Mouse (Mus musculus): Measurements from ENCODE around the gene Olfr1123. TPM values are rescaled to one million over a fixed set of nuclear protein-coding genes. Genes with fewer than 3 reads are reported as not detected.
"Not testable (repeated sequence)": the region's sequence is repeated elsewhere in the genome, so short reads cannot be mapped to it uniquely, and the experiment has no call there.

The Olfr1123 gene
- total RNA-seq (2014; rRNA removed) (not detected in 2 replicates), polyA plus RNA-seq (2015; fragmentation: Nextera tagmentation; extraction: Ambion mirVana) (not detected in 2 replicates)

- Histone ChIP-seq H3K9me3 (ENCODE audit: low read length) (no peaks in the 10 kb centered on the region), H3K9ac (replicated peaks; ENCODE audit: low read length, poor library complexity, severe bottlenecking) (no peak within 1 kb of the TSS), H3K27ac (ENCODE audit: low read depth, low read length) (no peak within 1 kb of the TSS), H3K36me3 (ENCODE audit: insufficient read depth, low read length) (no peaks in the 10 kb centered on the region), H3K4me3 (ENCODE audit: low read depth, low read length) (no peak within 1 kb of the TSS), H3K4me2 (ENCODE audit: low read depth, low read length, poor library complexity, severe bottlenecking) (no peak within 1 kb of the TSS), H3K4me1 (ENCODE audit: insufficient read depth, low read length) (no peaks in the 10 kb centered on the region), H3K27me3 (ENCODE audit: insufficient read depth, low read length) (no peaks in the 10 kb centered on the region)
- no peak for TF ChIP-seq CTCF (IDR thresholded peaks at IDR 0.05)
- 84% methylated on average over 1 of the region's 1 CpGs for WGBS
- no peak for ATAC-seq (ENCODE audit: low FRiP score)
- no peak for DNase-seq (ENCODE audit: low spot score)
These were observed at the start of gene Olfr1123 for GRCm38 (mm10) chr2:87416335-87416734. TSS of gene Olfr1123 (plus strand) at chr2:87416635.

- H3K27me3 ChIP-seq (ENCODE audit: insufficient read depth, low read length) = no peaks in the 10 kb centered on the region
- H3K4me2 ChIP-seq (ENCODE audit: low read depth, low read length, poor library complexity, severe bottlenecking) = no peak within 1 kb of the TSS
- H3K4me3 ChIP-seq (ENCODE audit: low read depth, low read length) = no peak within 1 kb of the TSS
- H3K27ac ChIP-seq (ENCODE audit: low read depth, low read length) = no peak within 1 kb of the TSS
- no peak for TF ChIP-seq CTCF (IDR thresholded peaks at IDR 0.05)
- DNase-seq (ENCODE audit: low spot score) (no peak), ATAC-seq (ENCODE audit: low FRiP score) (no peak)
- H3K9ac ChIP-seq (replicated peaks; ENCODE audit: low read length, poor library complexity, severe bottlenecking) = no peak within 1 kb of the TSS
- no peaks in the 10 kb centered on the region for H3K9me3 ChIP-seq (ENCODE audit: low read length)
- no peaks in the 10 kb centered on the region for H3K36me3 ChIP-seq (ENCODE audit: insufficient read depth, low read length)
- H3K4me1 ChIP-seq (ENCODE audit: insufficient read depth, low read length) = no peaks in the 10 kb centered on the region
- WGBS = 20% methylated on average over 1 of the region's 1 CpGs
These were observed 46.8 kb upstream of the Olfr1123 start, which contains the start of gene Olfr1121 for GRCm38 (mm10) chr2:87369595-87369994. TSS of gene Olfr1121 (plus strand) at chr2:87369895.

- Histone ChIP-seq H3K4me1 (ENCODE audit: insufficient read depth, low read length) (no peaks in the 10 kb centered on the region), H3K9me3 (ENCODE audit: low read length) (no peaks in the 10 kb centered on the region), H3K4me2 (ENCODE audit: low read depth, low read length, poor library complexity, severe bottlenecking) (no peak overlapping the region), H3K36me3 (ENCODE audit: insufficient read depth, low read length) (no peaks in the 10 kb centered on the region), H3K27me3 (ENCODE audit: insufficient read depth, low read length) (no peaks in the 10 kb centered on the region), H3K9ac (replicated peaks; ENCODE audit: low read length, poor library complexity, severe bottlenecking) (no peak overlapping the region), H3K27ac (ENCODE audit: low read depth, low read length) (no peak overlapping the region), H3K4me3 (ENCODE audit: low read depth, low read length) (no peak overlapping the region)
- ATAC-seq (ENCODE audit: low FRiP score) = peak; percentile 38; the same call in 1 of the 2 replicates
- peak; percentile 62 for DNase-seq (ENCODE audit: low spot score)
- 96% methylated on average over 4 of the region's 4 CpGs for WGBS
- no peak for TF ChIP-seq CTCF (IDR thresholded peaks at IDR 0.05)
These were observed 44.7 kb upstream of the Olfr1123 start for GRCm38 (mm10) chr2:87371726-87372125.

- no peak overlapping the region for H3K4me2 ChIP-seq (ENCODE audit: low read depth, low read length, poor library complexity, severe bottlenecking)
- DNase-seq (ENCODE audit: low spot score) (no peak), ATAC-seq (ENCODE audit: low FRiP score) (no peak)
- H3K9me3 ChIP-seq (ENCODE audit: low read length) = no peaks in the 10 kb centered on the region
- H3K27ac ChIP-seq (ENCODE audit: low read depth, low read length) = no peak overlapping the region
- H3K4me3 ChIP-seq (ENCODE audit: low read depth, low read length) = no peak overlapping the region
- 86% methylated on average over 2 of the region's 2 CpGs for WGBS
- no peaks in the 10 kb centered on the region for H3K27me3 ChIP-seq (ENCODE audit: insufficient read depth, low read length)
- no peak for TF ChIP-seq CTCF (IDR thresholded peaks at IDR 0.05)
- H3K4me1 ChIP-seq (ENCODE audit: insufficient read depth, low read length) = no peaks in the 10 kb centered on the region
- no peak overlapping the region for H3K9ac ChIP-seq (replicated peaks; ENCODE audit: low read length, poor library complexity, severe bottlenecking)
- H3K36me3 ChIP-seq (ENCODE audit: insufficient read depth, low read length) = no peaks in the 10 kb centered on the region
These were observed 32.5 kb upstream of the Olfr1123 start for GRCm38 (mm10) chr2:87383935-87384334.

- Histone ChIP-seq H3K4me1 (ENCODE audit: insufficient read depth, low read length) (no peaks in the 10 kb centered on the region), H3K4me3 (ENCODE audit: low read depth, low read length) (no peak within 1 kb of the TSS), H3K9ac (replicated peaks; ENCODE audit: low read length, poor library complexity, severe bottlenecking) (no peak within 1 kb of the TSS), H3K4me2 (ENCODE audit: low read depth, low read length, poor library complexity, severe bottlenecking) (no peak within 1 kb of the TSS), H3K9me3 (ENCODE audit: low read length) (no peaks in the 10 kb centered on the region), H3K27ac (ENCODE audit: low read depth, low read length) (no peak within 1 kb of the TSS), H3K36me3 (ENCODE audit: insufficient read depth, low read length) (no peaks in the 10 kb centered on the region), H3K27me3 (ENCODE audit: insufficient read depth, low read length) (no peaks in the 10 kb centered on the region)
- TF ChIP-seq CTCF (IDR thresholded peaks at IDR 0.05) = no peak
- no peak for DNase-seq (ENCODE audit: low spot score)
- no peak for ATAC-seq (ENCODE audit: low FRiP score)
- WGBS = 81% methylated on average over 2 of the region's 2 CpGs
These were observed 30.9 kb upstream of the Olfr1123 start, which contains the start of gene Olfr1122 for GRCm38 (mm10) chr2:87385549-87385948. TSS of gene Olfr1122 (plus strand) at chr2:87385849.

GRCm38 (mm10) chr2:87393605-87394004 lies 22.8 kb upstream of the Olfr1123 start:
- H3K36me3 ChIP-seq (ENCODE audit: insufficient read depth, low read length); H3K27me3 ChIP-seq (ENCODE audit: insufficient read depth, low read length); H3K4me1 ChIP-seq (ENCODE audit: insufficient read depth, low read length); H3K9me3 ChIP-seq (ENCODE audit: low read length); H3K9ac ChIP-seq (replicated peaks; ENCODE audit: low read length, poor library complexity, severe bottlenecking); H3K27ac ChIP-seq (ENCODE audit: low read depth, low read length); H3K4me2 ChIP-seq (ENCODE audit: low read depth, low read length, poor library complexity, severe bottlenecking); H3K4me3 ChIP-seq (ENCODE audit: low read depth, low read length); DNase-seq (ENCODE audit: low spot score); ATAC-seq (ENCODE audit: low FRiP score): not testable (repeated sequence)
- WGBS = 92% methylated on average over 5 of the region's 5 CpGs
